Mouse (Mus musculus) thymus, postnatal 25 days (tissue): Measurements from ENCODE around the gene Rprd1b.
A peak's percentile ranks its signal among the peaks of the same experiment; 100 is the strongest.

ENCODE experiments used
- DNase-seq: peaks from one replicate; pipeline ENCODE4 v3.0.0; 2022

Rprd1b gene

DNA sequence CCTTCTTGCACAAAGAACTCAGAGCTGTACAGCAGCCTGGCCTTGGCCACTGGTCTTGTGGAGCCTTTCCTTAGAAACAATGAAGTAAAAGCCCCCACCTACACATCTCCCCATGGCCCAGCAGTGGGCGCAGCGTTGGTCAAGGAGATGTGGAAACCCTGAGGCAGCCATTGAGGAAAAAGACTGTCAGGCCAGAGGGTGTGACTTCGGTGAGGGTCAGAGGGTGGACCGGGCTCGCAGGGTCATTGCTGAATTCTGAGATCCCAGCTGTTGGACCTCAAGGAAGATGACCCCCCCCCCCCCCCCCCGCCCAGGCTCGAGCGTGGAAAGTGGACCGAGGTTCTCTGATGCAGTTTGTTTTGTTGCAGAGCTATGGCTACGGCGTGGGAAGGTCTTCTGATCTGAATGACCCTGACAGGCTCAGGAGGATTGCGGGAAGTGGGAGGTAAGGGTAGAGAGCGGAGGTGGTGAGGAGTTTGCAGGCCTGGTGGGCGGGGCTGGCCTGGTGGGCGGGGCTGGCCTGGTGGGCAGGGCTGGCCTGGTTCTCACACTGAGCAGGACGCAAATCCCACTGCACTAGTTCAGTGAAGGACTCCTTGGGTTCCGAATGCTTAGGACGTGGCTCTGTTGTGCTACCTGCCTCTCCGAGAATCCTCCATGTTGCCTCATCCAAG lies 150.5 kb downstream of the Rprd1b start:
- DNase-seq, result peak; percentile 61

DNA sequence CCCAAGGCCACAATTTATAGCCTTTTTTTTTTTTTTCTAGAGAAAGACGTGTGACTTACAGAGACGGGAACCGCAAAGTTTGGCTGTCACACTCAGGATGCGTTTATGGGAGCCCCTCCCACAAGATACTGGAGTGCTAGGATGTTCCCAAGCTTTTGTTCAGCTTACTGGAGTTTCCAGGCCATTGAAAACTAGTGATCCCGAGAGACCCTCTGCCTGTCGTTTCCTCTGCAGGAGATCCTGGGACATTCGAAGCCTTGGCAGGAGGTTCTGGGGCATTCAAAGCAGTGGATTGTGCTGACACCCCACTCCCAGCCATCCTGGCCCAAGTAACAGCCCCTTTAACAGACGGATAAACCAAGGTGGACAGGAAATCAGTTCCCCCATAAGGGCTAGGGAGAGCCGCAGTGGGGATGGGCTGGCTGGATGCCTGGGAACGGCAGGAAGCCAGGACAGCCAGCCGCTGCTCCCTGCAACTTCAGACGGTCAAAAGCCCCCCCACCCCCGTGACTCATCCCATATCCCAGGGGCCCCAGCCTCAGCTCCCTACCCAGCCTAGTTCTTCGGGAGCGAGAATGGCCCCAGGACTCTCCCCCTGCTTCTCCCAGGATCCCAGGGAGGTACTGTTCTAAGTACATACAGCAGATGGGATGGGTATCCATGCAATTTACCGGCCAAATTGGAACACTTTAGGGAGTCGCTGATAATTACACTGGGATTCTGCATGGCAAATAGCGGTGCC lies 151.2 kb downstream of the Rprd1b start:
- DNase-seq, result no peak

GRCm38 (mm10) chr2:158180797-158181196 lies 152.5 kb downstream of the Rprd1b start:
- peak; percentile 53 for DNase-seq
